Mouse (Mus musculus) limb, embryonic 12.5 days (tissue): ENCODE data around the gene Mcts2. TPM values are rescaled to one million over a fixed set of nuclear protein-coding genes. Genes with fewer than 3 reads are reported as not detected.

Experiments
- ATAC-seq: fragments of 200-750 bp; cut with Nextera tagmentation; 2 replicates; pipeline ENCODE4 v1.8.0; 2017; ENCODE audit warnings: low read depth, moderate TSS enrichment; ENCODE audit not compliant: insufficient number of reproducible peaks, insufficient read depth, low FRiP score, low TSS enrichment
- H3K27ac ChIP-seq: fragments of 300-500 bp; sonication (generic); 2 replicates; pipeline ENCODE4 v1.5.1; 2016; ENCODE audit warnings: mild to moderate bottlenecking, moderate library complexity
- H3K27me3 ChIP-seq: fragments of 300-500 bp; sonication (generic); 2 replicates; pipeline ENCODE4 v1.6.1; 2016; ENCODE audit warnings: mild to moderate bottlenecking, moderate library complexity
- H3K36me3 ChIP-seq: fragments of 300-500 bp; sonication (generic); 2 replicates; pipeline ENCODE4 v1.6.1; 2016; ENCODE audit warnings: mild to moderate bottlenecking, moderate library complexity
- H3K4me1 ChIP-seq: fragments of 300-500 bp; sonication (generic); replicated peaks from 2 replicates; pipeline ENCODE4 v1.6.1; 2016
- H3K4me2 ChIP-seq: fragments of 300-500 bp; sonication (generic); 2 replicates; pipeline ENCODE4 v1.6.1; 2016; ENCODE audit warnings: mild to moderate bottlenecking, moderate library complexity
- H3K4me3 ChIP-seq: fragments of 300-500 bp; sonication (generic); replicated peaks from 2 replicates; pipeline ENCODE4 v1.5.1; 2016; ENCODE audit warnings: mild to moderate bottlenecking
- H3K9ac ChIP-seq: fragments of 300-500 bp; sonication (generic); replicated peaks from 2 replicates; pipeline ENCODE4 v1.6.1; 2016; ENCODE audit warnings: mild to moderate bottlenecking, moderate library complexity
- H3K9me3 ChIP-seq: fragments of 300-500 bp; sonication (generic); 2 replicates; pipeline ENCODE4 v1.6.1; 2016; ENCODE audit warnings: mild to moderate bottlenecking, moderate library complexity
- WGBS: fragments of 180-500 bp; shearing (Covaris S2); methylation state at CpG from one replicate; pipeline ENCODE4 v1.1.7; 2016; 5-methylcytosine and 5-hydroxymethylcytosine counted together
- polyA plus RNA-seq: library from polyadenylated mRNA; unstranded; fragments of >200 nt; fragmentation: Nextera tagmentation; extraction: Ambion mirVana; gene quantifications from 2 replicates; pipeline ENCODE4 v1.2.1, GENCODE M21; 2016

Gene Mcts2
- polyA plus RNA-seq, 1 experiment from 2014 or later, result 39.2 TPM

DNA sequence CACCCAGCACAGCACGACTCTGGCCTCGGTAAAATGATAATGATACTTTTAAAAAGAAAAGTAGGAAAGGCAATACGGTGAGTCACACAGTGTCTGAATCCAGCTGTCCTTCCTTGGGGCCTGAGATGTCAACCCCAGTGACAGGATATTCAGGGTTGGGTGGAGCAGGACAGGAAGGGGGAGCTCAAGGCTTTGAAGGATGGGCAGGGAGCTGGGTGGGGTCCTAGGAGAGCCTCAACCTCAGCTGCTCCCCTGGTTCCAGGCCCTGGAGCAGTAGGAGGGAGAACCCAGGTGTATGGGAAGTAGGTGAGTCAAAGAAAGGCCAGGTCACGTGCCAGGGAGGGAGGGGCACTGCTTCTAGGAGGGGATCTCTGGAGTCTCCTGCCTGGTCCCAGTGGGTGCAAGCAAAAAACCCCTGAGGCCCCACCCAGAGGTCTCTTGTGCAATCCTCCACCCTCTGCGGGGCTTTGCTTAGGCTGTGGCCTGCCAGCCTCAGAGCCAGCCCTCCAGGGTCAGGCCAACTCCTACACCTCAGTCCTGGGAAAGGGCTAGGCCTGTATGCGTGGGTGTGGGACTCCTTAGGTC, 40.0 kb downstream of the Mcts2 start:
- Histone ChIP-seq H3K4me3 (no peak overlapping the region), H3K9me3 (no peaks in the 10 kb centered on the region), H3K4me2 (no peak overlapping the region), H3K9ac (no peak overlapping the region), H3K4me1 (peaks cover 66% of the 10 kb centered on the region), H3K36me3 (no peaks in the 10 kb centered on the region), H3K27ac (peak overlapping the region; percentile 95), H3K27me3 (peaks cover 5% of the 10 kb centered on the region; the same call in 1 of the 2 replicates)
- WGBS, result 68% methylated on average over 6 of the region's 6 CpGs
- ATAC-seq, result no peak

- Histone ChIP-seq H3K36me3 (no peaks in the 10 kb centered on the region), H3K4me2 (no peak overlapping the region), H3K4me3 (no peak overlapping the region), H3K27ac (peak overlapping the region; percentile 95), H3K27me3 (peaks cover 5% of the 10 kb centered on the region; the same call in 1 of the 2 replicates), H3K9ac (no peak overlapping the region), H3K4me1 (peaks cover 74% of the 10 kb centered on the region), H3K9me3 (no peaks in the 10 kb centered on the region)
- WGBS, result 83% methylated on average over 14 of the region's 14 CpGs
- no peak for ATAC-seq
Observed at GRCm38 (mm10) chr2:152727795-152728510, 41.1 kb downstream of the Mcts2 start.

GRCm38 (mm10) chr2:152728594-152728993, 41.8 kb downstream of the Mcts2 start:
- ATAC-seq, result no peak
- peaks cover 78% of the 10 kb centered on the region for H3K4me1 ChIP-seq

DNA sequence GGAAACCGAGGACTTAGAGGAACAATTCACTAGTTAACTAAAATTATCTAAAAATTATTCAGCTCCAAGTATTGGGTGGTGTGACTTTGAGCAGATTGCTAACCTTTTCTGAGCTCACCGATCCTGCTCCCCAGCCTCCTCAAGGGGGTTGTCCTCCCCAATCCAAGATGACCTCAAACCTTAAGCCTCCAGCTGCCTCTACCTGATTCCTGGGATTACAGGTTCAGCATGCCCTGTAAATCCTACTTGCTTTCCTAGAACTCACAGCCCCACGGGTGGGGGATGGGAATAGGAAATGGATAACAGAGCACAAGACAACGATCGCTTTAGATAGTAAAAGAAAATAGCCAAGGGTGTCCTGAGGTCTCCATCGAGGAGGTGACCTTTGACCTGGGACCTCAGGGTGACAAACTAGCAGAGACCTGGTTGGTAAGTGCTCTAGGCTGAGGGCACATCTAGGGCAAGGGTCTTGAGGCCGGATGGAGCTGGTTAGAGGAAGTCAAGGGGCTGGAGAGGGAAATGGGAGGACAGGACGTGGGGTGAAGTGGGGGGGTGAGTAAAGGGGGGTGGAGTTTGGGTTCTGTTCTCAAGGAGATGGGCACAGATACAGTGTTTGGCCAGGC, 42.3 kb downstream of the Mcts2 start:
- Histone ChIP-seq H3K27me3 (no peaks in the 10 kb centered on the region), H3K4me2 (peak overlapping the region; percentile 21; the same call in 1 of the 2 replicates), H3K36me3 (no peaks in the 10 kb centered on the region), H3K9ac (no peak overlapping the region), H3K27ac (peak overlapping the region; percentile 95), H3K4me3 (0 out of 2 replicates have a peak overlapping the region, but pooled peaks have one; percentile 2), H3K4me1 (peaks cover 78% of the 10 kb centered on the region), H3K9me3 (no peaks in the 10 kb centered on the region)
- WGBS, result 17% methylated on average over 8 of the region's 8 CpGs
- ATAC-seq, result no peak

More at GRCm38 (mm10) chr2:152728594-152728993, 41.8 kb downstream of the Mcts2 start:
- WGBS, result 81% methylated on average over 7 of the region's 7 CpGs
- H3K9ac ChIP-seq, result no peak overlapping the region
- no peaks in the 10 kb centered on the region for H3K9me3 ChIP-seq
- no peak overlapping the region for H3K4me3 ChIP-seq
- H3K36me3 ChIP-seq, result no peaks in the 10 kb centered on the region
- peaks cover 4% of the 10 kb centered on the region; the same call in 1 of the 2 replicates for H3K27me3 ChIP-seq
- no peak overlapping the region for H3K4me2 ChIP-seq
- H3K27ac ChIP-seq, result peak overlapping the region; percentile 95

- Histone ChIP-seq H3K27ac (peak overlapping the region; percentile 95), H3K9ac (no peak overlapping the region), H3K4me1 (peaks cover 78% of the 10 kb centered on the region), H3K36me3 (no peaks in the 10 kb centered on the region), H3K4me2 (peak overlapping the region; percentile 21; the same call in 1 of the 2 replicates), H3K9me3 (no peaks in the 10 kb centered on the region), H3K4me3 (0 out of 2 replicates have a peak overlapping the region, but pooled peaks have one; percentile 2), H3K27me3 (no peaks in the 10 kb centered on the region)
- 12% methylated on average over 7 of the region's 7 CpGs for WGBS
- ATAC-seq, result peak; percentile 84
Observed at GRCm38 (mm10) chr2:152729636-152730020, 42.8 kb downstream of the Mcts2 start.

DNA sequence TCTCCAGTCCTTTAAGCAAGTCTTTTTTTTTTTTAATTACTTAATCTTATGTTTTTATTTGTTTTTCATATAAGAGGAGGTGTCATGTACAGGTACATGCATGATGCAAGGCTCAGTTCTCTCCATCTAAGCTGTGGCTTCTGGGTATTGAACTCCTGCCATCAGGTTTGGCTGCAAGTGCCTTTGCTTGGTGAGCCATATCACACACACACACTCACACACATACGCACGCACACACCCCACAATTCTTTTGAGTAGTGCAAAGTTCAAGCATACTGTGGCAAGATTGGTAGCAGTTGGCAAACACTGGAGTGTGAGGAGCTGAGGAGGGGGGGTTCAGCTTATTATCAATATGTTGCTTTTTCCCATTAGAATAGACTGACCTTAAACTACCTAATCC, 46.4 kb downstream of the Mcts2 start:
- peaks cover 59% of the 10 kb centered on the region for H3K4me1 ChIP-seq

GRCm38 (mm10) chr2:152734501-152734900, 47.7 kb downstream of the Mcts2 start:
- Histone ChIP-seq H3K9ac (no peak overlapping the region), H3K27me3 (no peaks in the 10 kb centered on the region), H3K4me1 (peaks cover 52% of the 10 kb centered on the region), H3K9me3 (no peaks in the 10 kb centered on the region), H3K36me3 (peaks cover 8% of the 10 kb centered on the region; the same call in 1 of the 2 replicates), H3K4me3 (peak overlapping the region; percentile 91), H3K4me2 (peak overlapping the region; percentile 93), H3K27ac (peak overlapping the region; percentile 99)
- WGBS, result 8% methylated on average over 10 of the region's 10 CpGs
- ATAC-seq, result no peak

More for the DNA sequence above, 46.4 kb downstream of the Mcts2 start:
- ATAC-seq, result no peak
- H3K36me3 ChIP-seq, result peaks cover 8% of the 10 kb centered on the region; the same call in 1 of the 2 replicates
- H3K27ac ChIP-seq, result no peak overlapping the region
- no peak overlapping the region for H3K4me3 ChIP-seq
- 93% methylated on average over 2 of the region's 2 CpGs for WGBS
- H3K4me2 ChIP-seq, result no peak overlapping the region
- no peaks in the 10 kb centered on the region for H3K27me3 ChIP-seq
- no peaks in the 10 kb centered on the region for H3K9me3 ChIP-seq
- no peak overlapping the region for H3K9ac ChIP-seq

DNA sequence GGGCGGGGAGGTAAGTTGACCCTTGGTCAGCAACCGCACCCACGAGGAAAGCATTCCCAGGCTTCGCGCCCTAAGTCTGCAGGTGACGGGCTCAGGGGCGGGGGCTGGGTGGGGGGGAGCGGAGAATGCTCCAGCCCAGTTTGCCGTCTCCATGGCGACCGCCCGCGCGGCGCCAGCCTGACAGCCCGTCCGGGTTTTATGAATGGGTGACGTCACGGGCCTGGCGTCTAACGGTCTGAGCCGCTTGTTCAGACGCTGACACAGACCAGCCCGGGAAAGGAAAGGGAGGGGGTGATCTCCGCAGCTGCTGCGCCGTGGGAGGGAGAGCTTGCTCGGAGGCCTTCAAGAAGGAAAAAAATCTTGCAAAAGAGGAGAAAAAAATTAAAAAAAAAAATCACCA, 48.1 kb downstream of the Mcts2 start:
- Histone ChIP-seq H3K27ac (peak overlapping the region; percentile 99), H3K4me1 (peaks cover 52% of the 10 kb centered on the region), H3K4me2 (peak overlapping the region; percentile 93), H3K27me3 (no peaks in the 10 kb centered on the region), H3K9me3 (no peaks in the 10 kb centered on the region), H3K4me3 (peak overlapping the region; percentile 91), H3K9ac (peak overlapping the region; percentile 52; the same call in 1 of the 2 replicates), H3K36me3 (peaks cover 8% of the 10 kb centered on the region; the same call in 1 of the 2 replicates)
- under 1% methylated on average over 28 of the region's 28 CpGs for WGBS
- peak; percentile 75 for ATAC-seq

DNA sequence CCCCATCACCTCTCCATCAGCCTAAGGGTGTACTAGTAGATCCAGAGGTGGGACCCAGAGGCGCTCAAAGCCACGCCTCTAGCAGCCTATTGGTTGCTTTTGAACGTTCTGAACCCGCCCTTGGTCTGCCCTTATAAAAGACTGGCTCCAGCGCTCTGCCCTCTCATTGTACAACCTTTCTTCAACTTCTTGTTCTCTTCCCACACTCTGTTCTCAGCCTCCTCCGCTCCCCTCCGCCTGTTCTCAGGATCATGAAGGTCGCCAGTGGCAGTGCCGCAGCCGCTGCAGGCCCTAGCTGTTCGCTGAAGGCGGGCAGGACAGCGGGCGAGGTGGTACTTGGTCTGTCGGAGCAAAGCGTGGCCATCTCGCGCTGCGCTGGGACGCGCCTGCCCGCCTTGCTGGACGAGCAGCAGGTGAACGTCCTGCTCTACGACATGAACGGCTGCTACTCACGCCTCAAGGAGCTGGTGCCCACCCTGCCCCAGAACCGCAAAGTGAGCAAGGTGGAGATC, 49.3 kb downstream of the Mcts2 start, which contains the start of gene Id1:
TSS of gene Id1 (plus strand) at position 162 of the 512 bp plus-strand sequence.
- no peaks in the 10 kb centered on the region for H3K27me3 ChIP-seq
- H3K9ac ChIP-seq, result peak within 1 kb of the TSS; percentile 98
- peaks cover 54% of the 10 kb centered on the region for H3K4me1 ChIP-seq
- peak within 1 kb of the TSS; percentile 93 for H3K4me2 ChIP-seq
- H3K36me3 ChIP-seq, result peaks cover 8% of the 10 kb centered on the region; the same call in 1 of the 2 replicates
- H3K9me3 ChIP-seq, result no peaks in the 10 kb centered on the region
- ATAC-seq, result peak; percentile 66
- whole genome bisulfite sequencing, result under 1% methylated on average over 28 of the region's 28 CpGs
- H3K4me3 ChIP-seq, result peak within 1 kb of the TSS; percentile 91
- H3K27ac ChIP-seq, result peak within 1 kb of the TSS; percentile 99

- Histone ChIP-seq H3K4me3 (peak overlapping the region; percentile 91), H3K9ac (peak overlapping the region; percentile 98), H3K4me1 (peaks cover 59% of the 10 kb centered on the region), H3K9me3 (no peaks in the 10 kb centered on the region), H3K27me3 (no peaks in the 10 kb centered on the region), H3K4me2 (peak overlapping the region; percentile 93), H3K27ac (peak overlapping the region; percentile 99), H3K36me3 (peaks cover 8% of the 10 kb centered on the region; the same call in 1 of the 2 replicates)
- ATAC-seq, result no peak
- WGBS, result under 1% methylated on average over 22 of the region's 22 CpGs
Observed at GRCm38 (mm10) chr2:152736748-152737147, 49.9 kb downstream of the Mcts2 start.
